Mouse (Mus musculus) kidney, embryonic 14.5 days (tissue): ENCODE results near the gene Car11. TPM values are rescaled to one million over a fixed set of nuclear protein-coding genes. Genes with fewer than 3 reads are reported as not detected.

ENCODE experiments used
- polyA plus RNA-seq: library from polyadenylated mRNA; unstranded; fragments of >200 nt; fragmentation: Nextera tagmentation; extraction: Ambion mirVana; gene quantifications from 2 replicates; pipeline ENCODE4 v1.2.1, GENCODE M21; 2014

Car11 gene
- polyA plus RNA-seq, 1 experiment from 2014 or later = 6.9 TPM

Other genes with a start within 250 kb of the Car11 start
- 3,941 and 4,356 TPM in 2 replicates for gene Ftl1, start 240.0 kb upstream of the Car11 start, polyA plus RNA-seq
- 97.3 and 110 TPM in 2 replicates for gene Bax, start 232.9 kb upstream of the Car11 start, polyA plus RNA-seq
- gene Tulp2, start 218.0 kb upstream of the Car11 start, polyA plus RNA-seq = 0.64 and 0.84 TPM in 2 replicates
- not detected in 2 replicates for gene Gm45808, start 213.0 kb upstream of the Car11 start, polyA plus RNA-seq
- gene Dhdh, start 211.0 kb upstream of the Car11 start, polyA plus RNA-seq = 3.3 and 3.5 TPM in 2 replicates
- gene Nucb1, start 189.4 kb upstream of the Car11 start, polyA plus RNA-seq = 141 and 190 TPM in 2 replicates
- 13.4 and 15.7 TPM in 2 replicates for gene Ppp1r15a, start 173.6 kb upstream of the Car11 start, polyA plus RNA-seq
- 4.7 and 5.1 TPM in 2 replicates for gene Plekha4, start 173.5 kb upstream of the Car11 start, polyA plus RNA-seq
- gene Hsd17b14, start 144.9 kb upstream of the Car11 start, polyA plus RNA-seq = 12.8 and 13.5 TPM in 2 replicates
- gene Bcat2, start 129.7 kb upstream of the Car11 start, polyA plus RNA-seq = 61.1 and 73.7 TPM in 2 replicates
- gene Fgf21, start 84.4 kb upstream of the Car11 start, polyA plus RNA-seq = not detected in 2 replicates
- 0.14 TPM in 2 replicates for gene Fut1, start 82.6 kb upstream of the Car11 start, polyA plus RNA-seq
- gene Izumo1, start 78.0 kb upstream of the Car11 start, polyA plus RNA-seq = 0.11 and 0.23 TPM in 2 replicates
- 12.1 and 18.7 TPM in 2 replicates for gene Rasip1, start 72.4 kb upstream of the Car11 start, polyA plus RNA-seq
- 3.6 and 5.0 TPM in 2 replicates for gene Mamstr, start 59.9 kb upstream of the Car11 start, polyA plus RNA-seq
- 0.26 and 0.31 TPM in 2 replicates for gene Fut2, start 33.4 kb upstream of the Car11 start, polyA plus RNA-seq
- gene Ntn5, start 15.8 kb upstream of the Car11 start, polyA plus RNA-seq = 0.20 and 0.27 TPM in 2 replicates
- 0.17 and 0.28 TPM in 2 replicates for gene Sec1, start 5.4 kb upstream of the Car11 start, polyA plus RNA-seq
- 6.6 and 7.7 TPM in 2 replicates for gene Dbp, start 5.2 kb downstream of the Car11 start, polyA plus RNA-seq
- gene Rpl18, start 15.6 kb downstream of the Car11 start, polyA plus RNA-seq = 1,328 and 1,679 TPM in 2 replicates
- gene Sphk2, start 18.2 kb downstream of the Car11 start, polyA plus RNA-seq = 16.8 and 23.9 TPM in 2 replicates
- 1.2 and 2.1 TPM in 2 replicates for gene Fam83e, start 21.4 kb downstream of the Car11 start, polyA plus RNA-seq
- 0.29 TPM in 1 of 2 replicates, not detected in the other for gene Spaca4, start 26.0 kb downstream of the Car11 start, polyA plus RNA-seq
- gene Lmtk3, start 83.9 kb downstream of the Car11 start, polyA plus RNA-seq = 2.8 and 4.2 TPM in 2 replicates
- gene Sult2b1, start 84.8 kb downstream of the Car11 start, polyA plus RNA-seq = 3.2 and 3.8 TPM in 2 replicates
- 109 and 111 TPM in 2 replicates for gene Cyth2, start 114.7 kb downstream of the Car11 start, polyA plus RNA-seq
- gene Kcnj14, start 124.9 kb downstream of the Car11 start, polyA plus RNA-seq = 1.2 and 1.3 TPM in 2 replicates
- 69.5 and 93.5 TPM in 2 replicates for gene Grwd1, start 131.1 kb downstream of the Car11 start, polyA plus RNA-seq
- gene Kdelr1, start 172.9 kb downstream of the Car11 start, polyA plus RNA-seq = 145 and 184 TPM in 2 replicates
- gene Grin2d, start 178.5 kb downstream of the Car11 start, polyA plus RNA-seq = 0.28 and 0.37 TPM in 2 replicates
- 0.90 and 2.1 TPM in 2 replicates for gene Syngr4, start 196.9 kb downstream of the Car11 start, polyA plus RNA-seq
- gene Tmem143, start 197.1 kb downstream of the Car11 start, polyA plus RNA-seq = 4.5 and 5.0 TPM in 2 replicates
- 171 and 182 TPM in 2 replicates for gene Emp3, start 221.6 kb downstream of the Car11 start, polyA plus RNA-seq
- 8.0 and 10.0 TPM in 2 replicates for gene Ccdc114, start 224.2 kb downstream of the Car11 start, polyA plus RNA-seq